Mouse (Mus musculus): Measurements from ENCODE around the gene Cct8l1.

DNA sequence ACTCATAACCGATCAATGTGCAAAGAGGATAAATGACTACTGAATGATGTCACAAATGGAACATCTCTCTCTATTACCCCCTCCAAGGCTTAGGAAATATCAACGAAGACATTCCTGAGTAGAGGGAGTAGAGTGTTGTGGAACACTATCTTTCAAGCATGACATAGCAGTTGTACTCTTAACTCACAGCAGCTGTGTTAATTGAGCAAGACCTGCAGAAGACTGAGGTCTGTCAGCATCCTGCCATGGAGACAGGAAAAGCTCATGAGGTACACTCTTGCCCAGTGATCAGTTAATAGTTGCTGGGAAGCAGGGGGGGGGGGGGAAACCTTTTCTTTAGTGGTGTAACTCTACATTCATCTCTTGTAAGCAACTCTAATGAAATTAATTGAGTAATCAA is 40.1 kb upstream of the Cct8l1 start:
- TF ChIP-seq CTCF (IDR thresholded peaks at IDR 0.05; ENCODE audit: control insufficient read depth, insufficient read depth, insufficient read length) (no peak), MAX (IDR thresholded peaks at IDR 0.05) (no peak), USF1 (IDR thresholded peaks at IDR 0.05; ENCODE audit: low read depth) (no peak)
